Mouse (Mus musculus): ENCODE measurements around the gene Foxr1. TPM values are rescaled to one million over a fixed set of nuclear protein-coding genes. Genes with fewer than 3 reads are reported as not detected.

Foxr1 gene
- polyA plus RNA-seq, 2 experiments: not detected

DNA sequence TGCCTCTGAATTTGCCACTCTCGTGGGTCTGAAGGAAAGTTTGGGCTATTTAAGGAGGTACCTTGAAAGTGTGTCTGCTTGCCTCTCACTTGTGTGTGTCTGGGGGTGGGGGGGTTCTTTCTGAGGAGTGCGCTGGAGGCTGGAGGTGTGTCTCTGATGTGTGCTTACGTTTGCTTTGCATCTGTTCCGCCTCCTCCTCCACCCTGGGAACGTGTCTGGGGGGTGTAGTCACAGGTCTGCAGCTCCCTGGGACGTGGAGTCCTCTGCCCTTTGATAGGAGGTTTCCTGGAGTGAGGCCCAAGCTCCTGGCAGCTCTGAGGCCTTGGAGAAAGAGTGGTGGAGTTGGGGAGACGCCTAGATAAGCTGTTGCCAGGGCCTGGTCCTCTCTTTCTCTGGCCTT is 46.5 kb upstream of the Foxr1 start:
- TF ChIP-seq CTCF (IDR thresholded peaks at IDR 0.05; ENCODE audit: low read depth): no peak
- Histone ChIP-seq H3K4me1 (replicated peaks; ENCODE audit: control insufficient read depth in 2 of 2, insufficient read depth in 2 of 2, low read length in 1 of 2) (peaks cover 0 to 2% of the 10 kb centered on the region in 2 experiments; a peak in 2 of 4 replicates), H3K27ac (peak overlapping the region; percentile 33; the same call in 1 of the 2 replicates), H3K4me3 (ENCODE audit: insufficient read depth in 1 of 2, low read depth in 2 of 2, low read length in 2 of 2) (peak overlapping the region; percentile 23 to 36; a peak in 3 of 4 replicates), H3K4me2 (ENCODE audit: low read depth) (peak overlapping the region; percentile 68), H3K36me3 (replicated peaks; ENCODE audit: control insufficient read depth, insufficient read depth, low read depth) (no peaks in the 10 kb centered on the region), H3K9ac (replicated peaks) (no peak overlapping the region), H3K9me3 (ENCODE audit: control insufficient read depth, low read length) (no peaks in the 10 kb centered on the region), H3K27me3 (ENCODE audit: control insufficient read depth, insufficient read depth, low read length) (peaks cover 15% of the 10 kb centered on the region)
- ATAC-seq (ENCODE audit: insufficient read depth): no peak
- 23% methylated on average over 7 of the region's 7 CpGs for WGBS (ENCODE audit: insufficient replicate concordance)
- DNase-seq (ENCODE audit: low read depth in 3 of 3, low spot score in 3 of 3): no peak

GRCm38 (mm10) chr9:44486741-44487421 is 45.9 kb upstream of the Foxr1 start:
- no peak for DNase-seq (ENCODE audit: low read depth in 3 of 3, low spot score in 3 of 3)
- H3K4me3 ChIP-seq (ENCODE audit: insufficient read depth in 1 of 2, low read depth in 2 of 2, low read length in 2 of 2): peak overlapping the region; percentile 23 to 36
- no peak overlapping the region for H3K9ac ChIP-seq (replicated peaks)
- TF ChIP-seq EP300 (IDR thresholded peaks at IDR 0.05; ENCODE audit: low read depth) (no peak), CTCF (IDR thresholded peaks at IDR 0.05; ENCODE audit: low read depth) (no peak)
- ATAC-seq (ENCODE audit: insufficient read depth): no peak
- peak overlapping the region; percentile 68 for H3K4me2 ChIP-seq (ENCODE audit: low read depth)
- H3K4me1 ChIP-seq (replicated peaks; ENCODE audit: control insufficient read depth in 2 of 2, insufficient read depth in 2 of 2, low read length in 1 of 2): peaks cover 0 to 2% of the 10 kb centered on the region in 2 experiments; a peak in 2 of 4 replicates
- WGBS (ENCODE audit: insufficient replicate concordance): 41% methylated on average over 15 of the region's 15 CpGs
- peaks cover 17% of the 10 kb centered on the region for H3K27me3 ChIP-seq (ENCODE audit: control insufficient read depth, insufficient read depth, low read length)
- no peak overlapping the region for H3K27ac ChIP-seq
- no peaks in the 10 kb centered on the region for H3K36me3 ChIP-seq (replicated peaks; ENCODE audit: control insufficient read depth, insufficient read depth, low read depth)
- H3K9me3 ChIP-seq (ENCODE audit: control insufficient read depth, low read length): no peaks in the 10 kb centered on the region

DNA sequence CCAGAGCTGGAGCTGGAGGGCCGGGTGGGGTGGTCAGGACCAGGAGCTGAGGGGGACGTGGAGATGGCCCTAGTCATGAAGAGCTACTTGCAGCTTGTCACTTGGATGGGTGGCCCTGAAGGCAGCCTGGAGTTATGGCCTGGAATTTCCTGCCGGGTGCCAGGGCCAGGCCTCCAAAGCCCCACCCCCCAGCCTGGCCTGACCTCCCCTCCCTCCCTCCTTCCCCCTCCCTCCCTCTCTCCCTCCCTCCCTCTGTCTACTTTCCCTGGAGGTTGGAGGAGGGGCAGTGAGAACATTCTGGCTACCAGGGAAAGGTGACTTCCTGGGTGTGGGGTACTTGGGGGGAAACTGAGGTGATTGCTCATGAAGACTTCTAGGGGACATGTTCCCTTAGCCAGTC is 45.4 kb upstream of the Foxr1 start:
- 45% methylated on average over 3 of the region's 3 CpGs for WGBS (ENCODE audit: insufficient replicate concordance)
- DNase-seq (ENCODE audit: low read depth in 3 of 3, low spot score in 3 of 3): no peak
- peak overlapping the region; percentile 68 for H3K4me2 ChIP-seq (ENCODE audit: low read depth)
- ATAC-seq (ENCODE audit: insufficient read depth): no peak
- TF ChIP-seq CTCF (IDR thresholded peaks at IDR 0.05; ENCODE audit: low read depth): no peak
- no peak for TF ChIP-seq EP300 (IDR thresholded peaks at IDR 0.05; ENCODE audit: low read depth)
- peaks cover 22% of the 10 kb centered on the region for H3K27me3 ChIP-seq (ENCODE audit: control insufficient read depth, insufficient read depth, low read length)
- peaks cover 0 to 2% of the 10 kb centered on the region in 2 experiments; a peak in 2 of 4 replicates for H3K4me1 ChIP-seq (replicated peaks; ENCODE audit: control insufficient read depth in 2 of 2, insufficient read depth in 2 of 2, low read length in 1 of 2)
- no peak overlapping the region for H3K9ac ChIP-seq (replicated peaks)
- no peaks in the 10 kb centered on the region for H3K36me3 ChIP-seq (replicated peaks; ENCODE audit: control insufficient read depth, insufficient read depth, low read depth)
- H3K4me3 ChIP-seq (ENCODE audit: insufficient read depth in 1 of 2, low read depth in 2 of 2, low read length in 2 of 2): peak overlapping the region; percentile 21 to 23; a peak in 3 of 4 replicates
- no peak overlapping the region for H3K27ac ChIP-seq
- H3K9me3 ChIP-seq (ENCODE audit: control insufficient read depth, low read length): no peaks in the 10 kb centered on the region

DNA sequence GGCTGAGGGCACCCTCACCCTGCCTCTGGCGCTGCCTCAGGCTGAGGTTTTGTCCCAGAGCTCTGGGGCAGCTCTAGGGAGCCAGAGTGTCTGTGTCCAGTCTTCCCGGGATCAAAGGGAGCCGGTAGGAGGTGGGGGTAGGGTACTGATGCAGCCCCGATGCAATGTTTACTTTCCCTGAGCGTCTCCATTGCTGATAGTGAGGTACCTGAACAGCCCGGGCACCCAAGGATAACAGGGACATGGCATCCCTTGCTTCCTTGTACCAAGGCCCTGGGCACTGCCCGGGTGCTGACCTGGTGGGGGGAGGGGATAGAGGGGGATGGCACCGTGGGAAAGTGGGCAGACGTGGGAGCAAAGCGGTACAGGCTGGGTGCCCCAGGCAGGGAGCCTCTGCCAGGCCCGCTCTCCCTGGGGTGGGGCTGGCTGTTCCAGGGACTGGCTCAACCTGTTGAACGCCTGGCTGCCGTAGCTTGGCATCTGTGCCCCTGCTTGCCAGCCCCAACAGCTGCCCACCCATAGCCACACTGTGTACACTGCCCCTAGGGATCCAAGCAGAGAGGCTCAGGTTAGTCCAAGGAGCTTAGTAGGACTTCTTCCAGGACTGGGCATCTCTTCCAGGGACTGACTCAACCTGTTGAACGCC is 44.7 kb upstream of the Foxr1 start:
- no peak for ATAC-seq (ENCODE audit: insufficient read depth)

DNA sequence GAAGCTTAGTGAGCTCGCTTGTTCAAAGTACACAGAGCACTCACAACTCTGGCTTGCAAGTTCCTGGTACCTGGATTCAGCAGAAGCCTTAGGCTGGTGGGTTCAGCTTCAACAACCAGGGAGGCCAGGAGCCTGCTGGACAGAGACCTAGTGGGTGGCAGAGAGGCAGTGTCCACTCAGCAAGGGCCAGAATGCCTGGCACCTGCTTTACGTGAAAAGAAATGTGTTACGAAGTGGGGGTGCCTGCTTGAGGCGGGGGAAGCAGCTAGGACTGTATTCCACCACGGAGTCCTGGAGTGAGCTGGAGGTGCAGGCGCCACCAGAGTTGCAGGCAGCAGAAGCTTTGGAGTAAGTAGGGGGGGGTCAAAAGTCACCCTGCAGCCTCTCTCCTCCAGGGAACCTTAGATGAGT is 44.2 kb upstream of the Foxr1 start:
- no peaks in the 10 kb centered on the region for H3K9me3 ChIP-seq (ENCODE audit: control insufficient read depth, low read length)
- no peak overlapping the region for H3K9ac ChIP-seq (replicated peaks)
- no peak overlapping the region for H3K27ac ChIP-seq
- H3K4me3 ChIP-seq (ENCODE audit: insufficient read depth in 1 of 2, low read depth in 2 of 2, low read length in 2 of 2): peak overlapping the region in 1 of 2 experiments; percentile 6; a peak in 1 of 4 replicates
- DNase-seq (ENCODE audit: low read depth in 3 of 3, low spot score in 3 of 3) (no peak), ATAC-seq (ENCODE audit: insufficient read depth) (no peak)
- peak overlapping the region; percentile 68 for H3K4me2 ChIP-seq (ENCODE audit: low read depth)
- no peak for TF ChIP-seq CTCF (IDR thresholded peaks at IDR 0.05; ENCODE audit: low read depth)
- H3K4me1 ChIP-seq (replicated peaks; ENCODE audit: control insufficient read depth in 2 of 2, insufficient read depth in 2 of 2, low read length in 1 of 2): peaks cover 0 to 2% of the 10 kb centered on the region in 2 experiments; a peak in 2 of 4 replicates
- WGBS (ENCODE audit: insufficient replicate concordance): 58% methylated on average over 6 of the region's 6 CpGs
- peaks cover 27% of the 10 kb centered on the region for H3K27me3 ChIP-seq (ENCODE audit: control insufficient read depth, insufficient read depth, low read length)
- H3K36me3 ChIP-seq (replicated peaks; ENCODE audit: control insufficient read depth, insufficient read depth, low read depth): no peaks in the 10 kb centered on the region

More for the DNA sequence above, 44.7 kb upstream of the Foxr1 start:
- TF ChIP-seq CTCF (IDR thresholded peaks at IDR 0.05; ENCODE audit: low read depth) (no peak), EP300 (IDR thresholded peaks at IDR 0.05; ENCODE audit: low read depth) (no peak)
- Histone ChIP-seq H3K4me1 (replicated peaks; ENCODE audit: control insufficient read depth in 2 of 2, insufficient read depth in 2 of 2, low read length in 1 of 2) (peaks cover 0 to 2% of the 10 kb centered on the region in 2 experiments; a peak in 2 of 4 replicates), H3K4me2 (ENCODE audit: low read depth) (peak overlapping the region; percentile 68), H3K4me3 (ENCODE audit: insufficient read depth in 1 of 2, low read depth in 2 of 2, low read length in 2 of 2) (no peak overlapping the region), H3K36me3 (replicated peaks; ENCODE audit: control insufficient read depth, insufficient read depth, low read depth) (no peaks in the 10 kb centered on the region), H3K9ac (replicated peaks) (no peak overlapping the region), H3K9me3 (ENCODE audit: control insufficient read depth, low read length) (no peaks in the 10 kb centered on the region), H3K27me3 (ENCODE audit: control insufficient read depth, insufficient read depth, low read length) (peaks cover 22% of the 10 kb centered on the region), H3K27ac (no peak overlapping the region)
- 53% methylated on average over 14 of the region's 14 CpGs for WGBS (ENCODE audit: insufficient replicate concordance)
- DNase-seq (ENCODE audit: low read depth in 3 of 3, low spot score in 3 of 3): no peak
